ENCODE assay signal across 8 mouse cellular contexts in genomic region chr16:30510091-30510490, GRCm38 (mm10). TPM values are rescaled to one million over a fixed set of nuclear protein-coding genes. Genes with fewer than 3 reads are reported as not detected.
DNase-seq lines count a peak whose midpoint lies in the region; ATAC-seq and TF ChIP-seq lines count a peak whose summit lies in the region.

No protein-coding gene starts in this region.

- DNase-seq in spleen, adult 2 months (ENCODE audit: low read depth in 1 of 2, low spot score in 2 of 2), result no peak
- no peak for DNase-seq in spleen, postnatal 4 days (ENCODE audit: low spot score in 2 of 2)
- no peak for DNase-seq in embryo, embryonic 11 days
- DNase-seq in embryo, embryonic 10 days (ENCODE audit: low spot score), result no peak

- ATAC-seq in erythroblast, adult 5-6 weeks (replicated peaks; ENCODE audit: low FRiP score, poor library complexity, severe bottlenecking), result no peak
- no peak for ATAC-seq in limb, embryonic 15.5 days (ENCODE audit: insufficient number of reproducible peaks, low FRiP score, low TSS enrichment, low read depth)
- no peak for ATAC-seq in stomach, embryonic 16.5 days (ENCODE audit: insufficient read depth, low FRiP score)

- no peaks in the 10 kb centered on the region for H3K36me3 ChIP-seq in erythroblast, embryonic 14.5 days (ENCODE audit: control insufficient read depth)
- no peaks in the 10 kb centered on the region for H3K36me3 ChIP-seq in spleen, adult 2 months (ENCODE audit: control insufficient read depth, insufficient read depth, low read length)
- no peaks in the 10 kb centered on the region for H3K36me3 ChIP-seq in limb, embryonic 15.5 days
- no peaks in the 10 kb centered on the region for H3K36me3 ChIP-seq in stomach, embryonic 16.5 days (ENCODE audit: control insufficient read depth, insufficient read depth, low read length)

- TF ChIP-seq CTCF in spleen, adult 2 months (IDR thresholded peaks at IDR 0.05; ENCODE audit: extremely low read depth, insufficient read depth, insufficient read length, insufficient replicate concordance), result no peak

- H3K4me1 ChIP-seq in erythroblast, embryonic 14.5 days (ENCODE audit: control insufficient read depth), result peaks cover 47% of the 10 kb centered on the region
- H3K4me1 ChIP-seq in spleen, adult 2 months (ENCODE audit: control insufficient read depth, insufficient read depth, insufficient read length), result peaks cover 7% of the 10 kb centered on the region; the same call in 1 of the 2 replicates
- H3K4me1 ChIP-seq in limb, embryonic 15.5 days, result peaks cover 36% of the 10 kb centered on the region
- peaks cover 18% of the 10 kb centered on the region for H3K4me1 ChIP-seq in stomach, embryonic 16.5 days (ENCODE audit: control insufficient read depth, insufficient read depth, low read length)

- H3K4me2 ChIP-seq in limb, embryonic 15.5 days, result peak overlapping the region; percentile 63
- peak overlapping the region; percentile 64 for H3K4me2 ChIP-seq in stomach, embryonic 16.5 days (ENCODE audit: low read depth, low read length)

- H3K9ac ChIP-seq in limb, embryonic 15.5 days, result peak overlapping the region; percentile 57
- peak overlapping the region; percentile 90 for H3K9ac ChIP-seq in stomach, embryonic 16.5 days (ENCODE audit: low read length)

- peak overlapping the region; percentile 92 for H3K27ac ChIP-seq in spleen, adult 2 months (ENCODE audit: insufficient read depth, low read length)
- peak overlapping the region; percentile 89 for H3K27ac ChIP-seq in limb, embryonic 15.5 days
- H3K27ac ChIP-seq in stomach, embryonic 16.5 days (ENCODE audit: low read length), result peak overlapping the region; percentile 94

- no peak for TF ChIP-seq POLR2A in spleen, adult 2 months (IDR thresholded peaks at IDR 0.05; ENCODE audit: low read depth, low read length)

- WGBS in spleen, adult 2 months, result 11% methylated on average over 9 of the region's 9 CpGs
- 32% methylated on average over 9 of the region's 9 CpGs for WGBS in limb, embryonic 15.5 days
- 31% methylated on average over 9 of the region's 9 CpGs for WGBS in stomach, embryonic 16.5 days

- H3K4me3 ChIP-seq in erythroblast, embryonic 14.5 days (replicated peaks), result peak overlapping the region; percentile 85
- H3K4me3 ChIP-seq in spleen, adult 2 months (ENCODE audit: extremely low read depth, insufficient read depth, insufficient read length), result peak overlapping the region; percentile 91
- peak overlapping the region; percentile 65 for H3K4me3 ChIP-seq in limb, embryonic 15.5 days
- peak overlapping the region; percentile 72 for H3K4me3 ChIP-seq in stomach, embryonic 16.5 days (replicated peaks; ENCODE audit: low read length)

- peaks cover 2% of the 10 kb centered on the region for H3K9me3 ChIP-seq in erythroblast, embryonic 14.5 days (ENCODE audit: control insufficient read depth, low read length)
- no peaks in the 10 kb centered on the region for H3K9me3 ChIP-seq in limb, embryonic 15.5 days
- H3K9me3 ChIP-seq in stomach, embryonic 16.5 days (replicated peaks; ENCODE audit: control insufficient read depth, low read length), result no peaks in the 10 kb centered on the region

- H3K27me3 ChIP-seq in erythroblast, embryonic 14.5 days (ENCODE audit: control insufficient read depth), result no peaks in the 10 kb centered on the region
- no peaks in the 10 kb centered on the region for H3K27me3 ChIP-seq in spleen, adult 2 months (ENCODE audit: control insufficient read depth, insufficient read depth, low read length)
- H3K27me3 ChIP-seq in limb, embryonic 15.5 days, result no peaks in the 10 kb centered on the region
- no peaks in the 10 kb centered on the region for H3K27me3 ChIP-seq in stomach, embryonic 16.5 days (ENCODE audit: control insufficient read depth, insufficient read depth, low read length)

RNA-seq across cellular contexts. Expression of gene Tmem44, which starts 40.6 kb away (rescaled TPM):
- 0.01 TPM in 2 replicates for polyA plus RNA-seq in erythroblast, embryonic 14.5 days (2012)
- 0.21 TPM in 1 of 2 replicates, not detected in the other for total RNA-seq in erythroblast, adult 5-6 weeks (2015; ENCODE audit: low replicate concordance)
- total RNA-seq in erythroblast, adult 5-6 weeks (2017; ENCODE audit: low replicate concordance), result 0.70 and 0.77 TPM in 2 replicates
- polyA plus RNA-seq in spleen, adult 2 months (2012; rRNA removed), result 2.7 and 3.5 TPM in 2 replicates
- polyA plus RNA-seq in limb, embryonic 15.5 days (2015; fragmentation: Nextera tagmentation; extraction: Ambion mirVana), result 17.1 and 18.8 TPM in 2 replicates
- polyA plus RNA-seq in stomach, embryonic 16.5 days (2015; fragmentation: Nextera tagmentation; extraction: Ambion mirVana), result 8.4 and 11.0 TPM in 2 replicates
